Mouse (Mus musculus) embryonic facial prominence, embryonic 13.5 days (tissue): Measurements from ENCODE around the gene Snx29. TPM values are rescaled to one million over a fixed set of nuclear protein-coding genes. Genes with fewer than 3 reads are reported as not detected.

Source experiments
- ATAC-seq: fragments of 200-750 bp; cut with Nextera tagmentation; 2 replicates; pipeline ENCODE4 v1.8.0; 2017; ENCODE audit warnings: low read depth; ENCODE audit not compliant: insufficient number of reproducible peaks, insufficient read depth, low FRiP score, low TSS enrichment
- H3K27ac ChIP-seq: fragments of 300-500 bp; sonication (generic); 2 replicates; pipeline ENCODE4 v1.5.1; 2015; ENCODE audit warnings: moderate library complexity, mild to moderate bottlenecking, inconsistent platforms
- H3K27me3 ChIP-seq: fragments of 300-500 bp; sonication (generic); 2 replicates; pipeline ENCODE4 v1.6.1; 2015; ENCODE audit warnings: mild to moderate bottlenecking, inconsistent platforms
- H3K36me3 ChIP-seq: fragments of 300-500 bp; sonication (generic); 2 replicates; pipeline ENCODE4 v1.6.1; 2015; ENCODE audit warnings: mild to moderate bottlenecking, inconsistent platforms
- H3K4me1 ChIP-seq: fragments of 300-500 bp; sonication (generic); 2 replicates; pipeline ENCODE4 v1.6.1; 2015; ENCODE audit warnings: inconsistent platforms
- H3K4me2 ChIP-seq: fragments of 300-500 bp; sonication (generic); 2 replicates; pipeline ENCODE4 v1.6.1; 2015; ENCODE audit warnings: moderate library complexity, mild to moderate bottlenecking, inconsistent platforms
- H3K4me3 ChIP-seq: fragments of 300-500 bp; sonication (generic); 2 replicates; pipeline ENCODE4 v1.5.1; 2015; ENCODE audit warnings: mild to moderate bottlenecking, inconsistent platforms
- H3K9ac ChIP-seq: fragments of 300-500 bp; sonication (generic); 2 replicates; pipeline ENCODE4 v1.6.1; 2015; ENCODE audit warnings: mild to moderate bottlenecking, inconsistent platforms
- H3K9me3 ChIP-seq: fragments of 300-500 bp; sonication (generic); 2 replicates; pipeline ENCODE4 v1.6.1; 2016; ENCODE audit warnings: inconsistent platforms
- WGBS: fragments of 180-500 bp; shearing (Covaris S2); methylation state at CpG from one replicate; pipeline ENCODE4 v1.1.7; 2015; ENCODE audit warnings: mixed read lengths; 5-methylcytosine and 5-hydroxymethylcytosine counted together
- polyA plus RNA-seq: library from polyadenylated mRNA; unstranded; fragments of >200 nt; fragmentation: Nextera tagmentation; extraction: Ambion mirVana; gene quantifications from 2 replicates; pipeline ENCODE4 v1.2.1, GENCODE M21; 2015

Gene Snx29
- polyA plus RNA-seq, 1 experiment from 2014 or later = 18.1 TPM

DNA sequence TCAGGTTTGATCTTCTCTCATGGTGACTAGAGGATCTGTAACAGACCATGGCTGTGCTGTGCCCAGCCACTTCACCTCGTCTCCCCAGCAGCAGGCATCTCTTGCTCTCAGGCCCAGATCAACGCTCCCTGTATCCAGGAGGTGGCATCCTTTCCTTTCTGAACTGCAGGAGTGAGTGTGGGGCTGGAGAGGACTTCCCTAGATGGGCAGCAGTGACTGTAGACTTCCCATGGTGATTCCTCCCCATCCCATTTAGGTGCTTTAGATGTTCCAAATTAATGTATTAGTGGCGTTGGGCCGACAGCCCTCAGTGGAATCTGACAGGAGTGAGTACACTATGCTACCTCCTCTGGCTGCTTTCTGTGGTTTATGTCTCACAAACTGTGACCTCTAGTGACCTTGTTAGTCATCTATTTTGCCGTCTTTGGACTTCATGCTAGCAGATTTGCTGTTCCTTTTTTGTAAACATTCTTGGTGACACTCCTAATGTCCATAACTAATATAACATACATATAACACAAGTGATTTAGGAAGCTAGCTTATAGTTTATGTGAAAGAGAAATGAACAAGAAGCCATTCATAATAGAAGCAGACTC, 132.9 kb downstream of the Snx29 start:
- WGBS = 78% methylated on average over 5 of the region's 5 CpGs
- H3K9ac ChIP-seq = no peak overlapping the region
- ATAC-seq = no peak

DNA sequence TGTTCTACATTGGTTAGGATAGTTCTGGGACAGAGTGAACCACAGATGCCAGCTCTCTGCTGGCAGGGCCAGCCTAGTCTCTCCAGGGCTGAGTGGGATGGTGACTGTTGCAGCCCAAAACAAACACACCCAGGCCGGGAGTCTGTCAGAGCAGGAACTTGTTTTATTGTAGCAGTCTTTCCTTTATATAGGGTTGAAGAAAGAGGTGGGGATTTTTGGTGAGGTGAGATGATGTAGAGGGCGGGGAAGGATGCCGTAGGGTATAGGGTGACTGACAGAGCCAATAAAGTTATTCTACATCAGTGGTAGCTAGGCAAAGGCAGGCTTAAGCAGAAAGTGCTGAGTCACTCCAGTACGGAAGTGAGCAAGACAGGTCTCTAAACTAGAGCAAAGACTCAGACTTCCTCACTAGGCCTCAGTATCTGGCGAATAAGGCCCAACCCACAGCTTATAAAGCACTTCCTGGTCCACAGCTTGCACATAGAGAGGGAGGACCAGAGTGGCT, 133.5 kb downstream of the Snx29 start:
- Histone ChIP-seq H3K27ac (no peak overlapping the region), H3K36me3 (peaks cover 46% of the 10 kb centered on the region), H3K9me3 (no peaks in the 10 kb centered on the region), H3K4me3 (no peak overlapping the region), H3K9ac (no peak overlapping the region), H3K4me1 (0 out of 2 replicates have a peak, but pooled peaks cover 5% of the 10 kb centered on the region), H3K27me3 (no peaks in the 10 kb centered on the region), H3K4me2 (no peak overlapping the region)
- 86% methylated on average over 5 of the region's 5 CpGs for WGBS
- no peak for ATAC-seq

More for the DNA sequence above, 132.9 kb downstream of the Snx29 start:
- Histone ChIP-seq H3K27ac (no peak overlapping the region), H3K9me3 (no peaks in the 10 kb centered on the region), H3K4me2 (no peak overlapping the region), H3K4me3 (no peak overlapping the region), H3K27me3 (no peaks in the 10 kb centered on the region), H3K4me1 (peaks cover 2% of the 10 kb centered on the region; the same call in 1 of the 2 replicates), H3K36me3 (peaks cover 46% of the 10 kb centered on the region)

DNA sequence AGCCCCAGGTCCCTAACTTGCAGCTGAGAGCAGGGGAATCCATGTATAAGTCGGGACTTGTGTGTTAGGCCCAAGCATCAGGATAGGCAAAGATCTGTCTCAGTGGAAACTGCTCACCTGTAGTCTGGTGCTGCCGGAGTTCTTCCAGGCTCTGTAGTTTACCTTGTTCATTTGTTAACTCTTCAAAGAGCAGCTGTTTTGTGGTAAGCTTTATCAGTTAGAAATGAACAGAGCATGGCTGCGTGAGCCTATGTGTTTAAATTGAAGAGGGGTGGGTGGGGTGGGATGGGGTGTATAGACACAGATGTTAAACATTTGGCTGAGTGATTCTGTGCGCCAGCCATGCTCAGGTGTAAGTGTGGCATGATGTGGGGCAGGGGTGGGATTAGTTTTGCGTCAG, 134.4 kb downstream of the Snx29 start:
- H3K9ac ChIP-seq = no peak overlapping the region
- H3K4me2 ChIP-seq = no peak overlapping the region
- WGBS = 72% methylated on average over 5 of the region's 5 CpGs
- H3K27me3 ChIP-seq = no peaks in the 10 kb centered on the region
- ATAC-seq = no peak
- H3K9me3 ChIP-seq = no peaks in the 10 kb centered on the region
- H3K36me3 ChIP-seq = peaks cover 42% of the 10 kb centered on the region
- H3K4me3 ChIP-seq = no peak overlapping the region
- H3K4me1 ChIP-seq = 0 out of 2 replicates have a peak, but pooled peaks cover 5% of the 10 kb centered on the region
- H3K27ac ChIP-seq = no peak overlapping the region

DNA sequence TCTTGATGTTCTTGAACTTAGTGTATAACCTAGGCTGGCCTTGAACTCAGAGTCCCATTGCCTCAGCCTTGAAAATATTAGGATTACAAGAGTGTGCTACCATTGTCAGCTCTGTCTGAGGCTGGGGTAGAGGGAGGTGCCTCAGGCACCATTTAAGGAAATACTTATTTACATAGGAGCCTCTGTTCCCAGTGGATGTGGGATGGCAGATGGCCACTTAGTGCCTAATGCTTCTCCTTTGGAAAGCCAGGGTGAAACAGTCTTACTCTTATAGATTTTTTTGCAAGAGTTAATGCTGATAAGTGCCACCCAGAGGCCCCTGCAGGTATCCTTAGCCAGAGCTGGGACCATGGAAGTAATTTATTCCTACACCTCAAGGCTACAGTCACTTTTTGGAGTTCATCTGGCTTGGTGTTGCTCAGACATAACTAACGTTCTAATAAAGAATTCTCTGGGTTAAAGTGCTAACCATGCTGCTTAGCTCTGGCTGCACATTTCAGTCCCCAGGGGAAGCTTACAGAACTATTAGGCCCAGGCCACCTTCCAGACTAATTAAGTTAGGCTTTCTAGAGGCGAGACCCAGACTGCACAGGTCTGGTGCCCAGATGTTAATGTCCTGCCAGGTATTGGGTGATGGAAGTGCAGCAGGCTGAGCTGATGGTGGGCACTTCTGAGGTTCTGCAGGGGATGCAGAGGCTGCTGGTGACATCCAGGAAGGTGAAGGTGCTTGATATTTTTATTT, 135.1 kb downstream of the Snx29 start:
- WGBS = 19% methylated on average over 2 of the region's 2 CpGs
- Histone ChIP-seq H3K36me3 (peaks cover 36% of the 10 kb centered on the region), H3K4me1 (0 out of 2 replicates have a peak, but pooled peaks cover 5% of the 10 kb centered on the region), H3K4me2 (no peak overlapping the region), H3K4me3 (no peak overlapping the region), H3K9me3 (no peaks in the 10 kb centered on the region), H3K27me3 (no peaks in the 10 kb centered on the region), H3K9ac (no peak overlapping the region), H3K27ac (no peak overlapping the region)
- no peak for ATAC-seq

DNA sequence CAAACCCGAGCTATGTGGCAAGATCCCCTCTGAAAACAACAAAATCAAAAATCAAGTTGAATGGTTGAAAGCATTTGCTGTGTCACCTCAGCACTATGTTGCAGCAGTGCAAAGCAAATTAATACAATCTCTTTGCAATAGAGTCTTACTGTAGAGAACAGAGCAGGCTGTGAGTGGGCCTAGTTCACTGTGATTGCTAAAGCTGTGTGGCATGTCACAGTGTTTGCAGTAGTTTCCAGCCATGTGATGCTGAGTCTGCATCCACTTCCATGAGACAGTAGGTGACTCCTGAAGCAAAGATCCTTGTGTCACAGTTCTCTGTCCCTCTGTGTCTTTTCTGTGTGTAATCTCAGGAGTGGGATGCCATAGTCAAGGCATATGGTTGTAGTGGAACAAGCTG, 137.5 kb downstream of the Snx29 start:
- no peak overlapping the region for H3K4me3 ChIP-seq
- no peak overlapping the region for H3K9ac ChIP-seq
- peaks cover 16% of the 10 kb centered on the region for H3K36me3 ChIP-seq
- H3K4me1 ChIP-seq = 0 out of 2 replicates have a peak, but pooled peaks cover 5% of the 10 kb centered on the region
- H3K9me3 ChIP-seq = no peaks in the 10 kb centered on the region
- 83% methylated on average over 1 of the region's 1 CpGs for WGBS
- no peaks in the 10 kb centered on the region for H3K27me3 ChIP-seq
- ATAC-seq = no peak
- H3K27ac ChIP-seq = no peak overlapping the region
- H3K4me2 ChIP-seq = no peak overlapping the region

DNA sequence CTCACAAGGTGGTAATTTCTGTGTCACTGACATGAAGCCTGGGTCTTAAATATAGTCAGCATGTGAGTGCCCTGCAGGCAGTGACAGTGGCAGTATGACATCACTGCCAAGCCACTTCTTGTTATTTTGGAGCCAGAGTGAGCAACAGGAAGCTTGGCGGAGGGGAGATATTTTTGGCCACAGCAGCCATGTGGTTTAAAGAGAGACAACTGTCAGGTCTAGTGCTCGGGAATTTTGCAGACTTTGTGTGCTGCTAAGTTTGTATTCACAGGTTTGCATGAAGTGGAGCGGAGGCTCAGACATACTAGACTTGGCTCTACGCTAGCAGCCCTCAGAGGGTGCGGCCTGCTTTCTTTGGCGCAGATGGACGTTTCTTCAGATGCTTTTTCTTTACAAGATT, 138.9 kb downstream of the Snx29 start:
- H3K36me3 ChIP-seq = peaks cover 11% of the 10 kb centered on the region
- no peaks in the 10 kb centered on the region for H3K9me3 ChIP-seq
- H3K9ac ChIP-seq = no peak overlapping the region
- H3K27ac ChIP-seq = 0 out of 2 replicates have a peak overlapping the region, but pooled peaks have one; percentile 44
- H3K4me1 ChIP-seq = 0 out of 2 replicates have a peak, but pooled peaks cover 5% of the 10 kb centered on the region
- H3K4me3 ChIP-seq = no peak overlapping the region
- no peaks in the 10 kb centered on the region for H3K27me3 ChIP-seq
- 68% methylated on average over 7 of the region's 7 CpGs for WGBS
- ATAC-seq = no peak
- H3K4me2 ChIP-seq = no peak overlapping the region

DNA sequence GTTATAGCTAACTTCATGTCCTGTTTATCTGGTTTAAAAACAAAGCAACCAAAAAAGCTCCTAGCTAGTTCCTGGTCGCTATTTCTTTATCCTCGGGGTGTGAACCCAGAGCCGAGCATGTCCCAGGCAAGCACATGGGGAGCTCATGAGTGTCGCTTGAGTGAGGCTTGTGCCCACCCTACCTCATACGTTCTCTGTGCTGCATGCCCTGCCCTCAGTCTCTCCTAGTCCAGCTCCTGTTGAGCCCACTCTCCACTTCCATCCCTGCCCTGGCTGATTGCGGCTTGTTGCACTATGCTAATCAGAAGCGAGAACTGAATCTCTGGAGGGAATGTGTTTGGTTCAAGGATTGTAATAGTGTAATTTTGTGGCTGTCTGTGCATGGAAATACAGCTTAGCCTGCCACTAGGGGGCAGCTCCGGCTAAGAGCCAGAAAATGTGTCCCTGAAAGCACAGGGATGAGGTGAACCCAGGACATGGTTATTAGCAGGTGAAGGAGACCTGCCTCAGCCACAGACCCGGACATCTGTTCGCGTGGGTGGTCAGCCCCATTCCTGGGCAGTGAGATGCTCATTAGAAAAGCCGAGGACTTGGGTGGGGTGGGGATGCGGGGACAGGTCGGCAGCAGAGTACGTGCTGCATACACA, 145.9 kb downstream of the Snx29 start:
- Histone ChIP-seq H3K36me3 (no peaks in the 10 kb centered on the region), H3K4me3 (no peak overlapping the region), H3K27ac (no peak overlapping the region), H3K4me2 (no peak overlapping the region), H3K9me3 (no peaks in the 10 kb centered on the region), H3K9ac (no peak overlapping the region), H3K4me1 (no peaks in the 10 kb centered on the region), H3K27me3 (no peaks in the 10 kb centered on the region)
- WGBS = 58% methylated on average over 15 of the region's 15 CpGs
- ATAC-seq = no peak

DNA sequence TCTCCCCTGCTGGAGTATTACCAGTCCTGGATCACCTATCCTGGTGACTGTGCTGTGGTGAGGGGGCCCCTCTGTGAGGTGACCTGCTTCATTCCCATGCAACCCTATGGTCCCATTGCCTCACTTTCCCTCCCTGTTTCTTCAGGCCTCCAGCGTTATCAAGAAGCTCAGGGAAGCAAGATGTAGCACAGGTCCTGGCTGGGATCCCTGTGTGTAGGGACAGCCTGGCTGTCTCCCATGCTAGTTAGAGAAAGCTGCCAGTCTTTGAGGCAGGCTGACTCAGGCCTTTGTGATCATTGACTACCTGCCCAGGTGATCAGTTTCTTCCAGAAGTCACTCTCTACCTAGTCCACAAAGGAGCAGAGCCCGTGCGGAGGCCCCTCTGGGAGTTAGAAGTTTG, 146.8 kb downstream of the Snx29 start:
- no peak for ATAC-seq
- Histone ChIP-seq H3K9me3 (no peaks in the 10 kb centered on the region), H3K27me3 (no peaks in the 10 kb centered on the region), H3K4me1 (no peaks in the 10 kb centered on the region), H3K36me3 (no peaks in the 10 kb centered on the region), H3K4me3 (no peak overlapping the region), H3K27ac (no peak overlapping the region), H3K4me2 (no peak overlapping the region), H3K9ac (no peak overlapping the region)
- WGBS = 95% methylated on average over 3 of the region's 3 CpGs

DNA sequence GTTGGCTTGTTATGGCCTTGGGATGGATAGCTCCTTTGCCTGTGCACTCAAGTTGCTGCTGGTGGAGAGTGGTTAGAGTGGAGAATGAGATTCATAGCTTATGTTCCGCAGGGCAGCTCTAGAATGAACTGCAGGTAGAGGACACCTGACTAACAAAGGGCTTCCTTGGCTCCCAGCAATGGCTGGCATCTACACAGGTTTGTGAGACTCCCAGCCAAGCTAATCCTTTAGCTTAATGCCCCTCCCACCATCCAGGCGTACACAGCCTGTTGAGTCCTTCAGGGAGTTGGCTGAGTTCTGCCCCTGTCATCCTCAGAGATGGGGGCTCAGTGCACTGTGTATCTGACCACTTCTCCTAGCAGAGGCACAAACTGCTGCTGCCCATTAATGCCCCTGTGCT, 148.5 kb downstream of the Snx29 start:
- H3K36me3 ChIP-seq = no peaks in the 10 kb centered on the region
- no peaks in the 10 kb centered on the region for H3K9me3 ChIP-seq
- H3K27me3 ChIP-seq = no peaks in the 10 kb centered on the region
- H3K4me2 ChIP-seq = no peak overlapping the region
- no peak overlapping the region for H3K27ac ChIP-seq
- H3K4me3 ChIP-seq = no peak overlapping the region
- no peak overlapping the region for H3K9ac ChIP-seq
- 86% methylated on average over 2 of the region's 2 CpGs for WGBS
- ATAC-seq = no peak
- 0 out of 2 replicates have a peak, but pooled peaks cover 3% of the 10 kb centered on the region for H3K4me1 ChIP-seq

DNA sequence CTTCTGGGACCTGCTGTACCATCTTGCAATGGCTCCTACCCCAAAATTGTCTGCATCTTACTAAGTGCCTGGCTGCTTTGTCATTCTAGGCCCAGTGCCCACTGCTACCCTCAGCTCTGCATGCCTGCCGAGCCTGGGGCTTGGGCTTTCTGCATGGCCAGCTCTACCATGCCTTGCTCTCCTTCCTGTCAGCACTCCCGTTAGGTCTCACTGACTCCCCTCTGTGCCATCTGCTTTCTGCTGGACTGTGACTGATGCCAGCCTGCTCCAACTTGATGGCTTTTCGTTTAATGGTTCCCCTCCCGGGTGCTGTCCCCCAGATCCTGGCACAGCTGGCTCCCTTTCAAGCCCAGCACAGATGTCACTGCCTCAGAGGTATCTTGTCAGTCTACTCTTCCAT, 150.1 kb downstream of the Snx29 start:
- no peak for ATAC-seq
- no peak overlapping the region for H3K9ac ChIP-seq
- 78% methylated on average over 4 of the region's 4 CpGs for WGBS

DNA sequence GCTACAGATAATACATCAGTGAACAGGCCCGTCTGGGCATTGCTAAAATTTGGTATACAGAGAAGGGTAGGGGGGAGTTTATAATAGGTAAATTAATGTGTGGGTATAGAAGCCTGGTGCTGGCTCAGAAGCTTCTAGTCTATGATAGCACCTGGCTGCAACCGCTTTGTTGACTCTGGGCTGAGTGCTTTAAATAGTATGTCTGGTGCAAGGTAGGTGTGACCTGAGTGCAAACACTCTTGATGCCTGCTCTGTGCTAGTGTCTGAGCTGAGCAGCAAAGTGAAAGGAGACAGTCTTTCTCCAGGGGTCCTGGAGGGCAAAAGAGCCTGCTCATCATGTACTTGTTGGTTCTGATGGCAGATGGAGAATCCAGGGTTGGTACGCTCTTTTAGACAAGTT, 150.8 kb downstream of the Snx29 start:
- no peak overlapping the region for H3K4me2 ChIP-seq
- WGBS = 88% methylated on average over 3 of the region's 3 CpGs
- H3K9ac ChIP-seq = no peak overlapping the region
- H3K9me3 ChIP-seq = no peaks in the 10 kb centered on the region
- H3K4me3 ChIP-seq = no peak overlapping the region
- 0 out of 2 replicates have a peak, but pooled peaks cover 3% of the 10 kb centered on the region for H3K4me1 ChIP-seq
- no peak for ATAC-seq
- H3K27me3 ChIP-seq = no peaks in the 10 kb centered on the region
- H3K27ac ChIP-seq = no peak overlapping the region
- H3K36me3 ChIP-seq = no peaks in the 10 kb centered on the region

More for the DNA sequence above, 150.1 kb downstream of the Snx29 start:
- Histone ChIP-seq H3K4me2 (no peak overlapping the region), H3K9me3 (no peaks in the 10 kb centered on the region), H3K27me3 (no peaks in the 10 kb centered on the region), H3K4me3 (no peak overlapping the region), H3K27ac (no peak overlapping the region), H3K36me3 (no peaks in the 10 kb centered on the region), H3K4me1 (0 out of 2 replicates have a peak, but pooled peaks cover 3% of the 10 kb centered on the region)
